Mouse (Mus musculus): ENCODE measurements around the gene Zbtb16. TPM values are rescaled to one million over a fixed set of nuclear protein-coding genes. Genes with fewer than 3 reads are reported as not detected.

Gene Zbtb16
- polyA plus RNA-seq, 1 experiment from 2014 or later, result 2.3 TPM

GRCm38 (mm10) chr9:48697470-48697815 lies 138.6 kb downstream of the Zbtb16 start:
- WGBS, result 17% methylated on average over 2 of the region's 2 CpGs
- no peaks in the 10 kb centered on the region for H3K36me3 ChIP-seq (ENCODE audit: control insufficient read depth, insufficient read depth, low read length)
- peaks cover 6% of the 10 kb centered on the region; the same call in 1 of the 2 replicates for H3K4me1 ChIP-seq (ENCODE audit: control insufficient read depth, insufficient read depth, low read length)
- H3K9me3 ChIP-seq (replicated peaks; ENCODE audit: control insufficient read depth, low read length), result no peaks in the 10 kb centered on the region
- no peak overlapping the region for H3K4me3 ChIP-seq (ENCODE audit: low read depth, low read length)
- no peak overlapping the region for H3K27ac ChIP-seq (ENCODE audit: low read depth, low read length)
- DNase-seq (ENCODE audit: low spot score) (no peak), ATAC-seq (no peak)
- no peak overlapping the region for H3K4me2 ChIP-seq (ENCODE audit: low read length)
- H3K9ac ChIP-seq (ENCODE audit: low read length), result no peak overlapping the region
- peaks cover 7% of the 10 kb centered on the region for H3K27me3 ChIP-seq (replicated peaks; ENCODE audit: control insufficient read depth, insufficient read depth, low read length)

GRCm38 (mm10) chr9:48696731-48697469 lies 139.1 kb downstream of the Zbtb16 start:
- H3K27ac ChIP-seq (ENCODE audit: low read depth, low read length), result no peak overlapping the region
- WGBS, result 32% methylated on average over 12 of the region's 12 CpGs
- ATAC-seq (no peak), DNase-seq (ENCODE audit: low spot score) (no peak)
- no peak overlapping the region for H3K4me2 ChIP-seq (ENCODE audit: low read length)
- H3K9ac ChIP-seq (ENCODE audit: low read length), result no peak overlapping the region
- no peaks in the 10 kb centered on the region for H3K9me3 ChIP-seq (replicated peaks; ENCODE audit: control insufficient read depth, low read length)
- H3K4me3 ChIP-seq (ENCODE audit: low read depth, low read length), result no peak overlapping the region
- H3K36me3 ChIP-seq (ENCODE audit: control insufficient read depth, insufficient read depth, low read length), result no peaks in the 10 kb centered on the region
- peaks cover 7% of the 10 kb centered on the region for H3K27me3 ChIP-seq (replicated peaks; ENCODE audit: control insufficient read depth, insufficient read depth, low read length)
- H3K4me1 ChIP-seq (ENCODE audit: control insufficient read depth, insufficient read depth, low read length), result peaks cover 6% of the 10 kb centered on the region; the same call in 1 of the 2 replicates

- Histone ChIP-seq H3K27ac (ENCODE audit: low read depth, low read length) (no peak overlapping the region), H3K9me3 (replicated peaks; ENCODE audit: control insufficient read depth, low read length) (no peaks in the 10 kb centered on the region), H3K36me3 (ENCODE audit: control insufficient read depth, insufficient read depth, low read length) (no peaks in the 10 kb centered on the region), H3K4me2 (ENCODE audit: low read length) (no peak overlapping the region), H3K4me1 (ENCODE audit: control insufficient read depth, insufficient read depth, low read length) (peaks cover 6% of the 10 kb centered on the region; the same call in 1 of the 2 replicates), H3K9ac (ENCODE audit: low read length) (no peak overlapping the region), H3K4me3 (ENCODE audit: low read depth, low read length) (no peak overlapping the region), H3K27me3 (replicated peaks; ENCODE audit: control insufficient read depth, insufficient read depth, low read length) (peaks cover 7% of the 10 kb centered on the region)
- WGBS, result 38% methylated on average over 4 of the region's 4 CpGs
- DNase-seq (ENCODE audit: low spot score), result no peak
- ATAC-seq, result no peak
Observed at GRCm38 (mm10) chr9:48696330-48696729, 139.7 kb downstream of the Zbtb16 start.

- ATAC-seq, result no peak
- no peak overlapping the region for H3K4me2 ChIP-seq (ENCODE audit: low read length)
- H3K4me1 ChIP-seq (ENCODE audit: control insufficient read depth, insufficient read depth, low read length), result peaks cover 6% of the 10 kb centered on the region; the same call in 1 of the 2 replicates
- H3K9me3 ChIP-seq (replicated peaks; ENCODE audit: control insufficient read depth, low read length), result no peaks in the 10 kb centered on the region
- no peaks in the 10 kb centered on the region for H3K36me3 ChIP-seq (ENCODE audit: control insufficient read depth, insufficient read depth, low read length)
- WGBS, result 42% methylated on average over 4 of the region's 4 CpGs
- no peak overlapping the region for H3K27ac ChIP-seq (ENCODE audit: low read depth, low read length)
- peaks cover 7% of the 10 kb centered on the region for H3K27me3 ChIP-seq (replicated peaks; ENCODE audit: control insufficient read depth, insufficient read depth, low read length)
- H3K4me3 ChIP-seq (ENCODE audit: low read depth, low read length), result no peak overlapping the region
- no peak overlapping the region for H3K9ac ChIP-seq (ENCODE audit: low read length)
- no peak for DNase-seq (ENCODE audit: low spot score)
Observed at GRCm38 (mm10) chr9:48695796-48696195, 140.2 kb downstream of the Zbtb16 start.

GRCm38 (mm10) chr9:48694616-48695061 lies 141.4 kb downstream of the Zbtb16 start:
- H3K4me1 ChIP-seq (ENCODE audit: control insufficient read depth, insufficient read depth, low read length), result peaks cover 6% of the 10 kb centered on the region; the same call in 1 of the 2 replicates
- H3K27ac ChIP-seq (ENCODE audit: low read depth, low read length), result no peak overlapping the region
- no peaks in the 10 kb centered on the region for H3K36me3 ChIP-seq (ENCODE audit: control insufficient read depth, insufficient read depth, low read length)
- peaks cover 7% of the 10 kb centered on the region for H3K27me3 ChIP-seq (replicated peaks; ENCODE audit: control insufficient read depth, insufficient read depth, low read length)
- DNase-seq (ENCODE audit: low spot score), result no peak
- no peaks in the 10 kb centered on the region for H3K9me3 ChIP-seq (replicated peaks; ENCODE audit: control insufficient read depth, low read length)
- H3K4me3 ChIP-seq (ENCODE audit: low read depth, low read length), result no peak overlapping the region
- H3K4me2 ChIP-seq (ENCODE audit: low read length), result no peak overlapping the region
- ATAC-seq, result no peak
- H3K9ac ChIP-seq (ENCODE audit: low read length), result no peak overlapping the region
- 14% methylated on average over 10 of the region's 10 CpGs for WGBS

GRCm38 (mm10) chr9:48693696-48694095 lies 142.3 kb downstream of the Zbtb16 start:
- ATAC-seq, result no peak
- no peak overlapping the region for H3K27ac ChIP-seq (ENCODE audit: low read depth, low read length)

GRCm38 (mm10) chr9:48689718-48689980 lies 146.4 kb downstream of the Zbtb16 start:
- ATAC-seq, result no peak
- Histone ChIP-seq H3K9ac (ENCODE audit: low read length) (no peak overlapping the region), H3K27ac (ENCODE audit: low read depth, low read length) (no peak overlapping the region), H3K4me1 (ENCODE audit: control insufficient read depth, insufficient read depth, low read length) (no peaks in the 10 kb centered on the region), H3K4me2 (ENCODE audit: low read length) (no peak overlapping the region), H3K9me3 (replicated peaks; ENCODE audit: control insufficient read depth, low read length) (no peaks in the 10 kb centered on the region), H3K27me3 (replicated peaks; ENCODE audit: control insufficient read depth, insufficient read depth, low read length) (peaks cover 1% of the 10 kb centered on the region; the same call in 1 of the 2 replicates), H3K4me3 (ENCODE audit: low read depth, low read length) (no peak overlapping the region), H3K36me3 (ENCODE audit: control insufficient read depth, insufficient read depth, low read length) (no peaks in the 10 kb centered on the region)
- DNase-seq (ENCODE audit: low spot score), result no peak
- WGBS, result 85% methylated on average over 1 of the region's 1 CpGs

More at GRCm38 (mm10) chr9:48693696-48694095, 142.3 kb downstream of the Zbtb16 start:
- H3K4me2 ChIP-seq (ENCODE audit: low read length), result no peak overlapping the region
- H3K9ac ChIP-seq (ENCODE audit: low read length), result no peak overlapping the region
- H3K4me1 ChIP-seq (ENCODE audit: control insufficient read depth, insufficient read depth, low read length), result peaks cover 6% of the 10 kb centered on the region; the same call in 1 of the 2 replicates
- peaks cover 7% of the 10 kb centered on the region for H3K27me3 ChIP-seq (replicated peaks; ENCODE audit: control insufficient read depth, insufficient read depth, low read length)
- no peaks in the 10 kb centered on the region for H3K9me3 ChIP-seq (replicated peaks; ENCODE audit: control insufficient read depth, low read length)
- no peaks in the 10 kb centered on the region for H3K36me3 ChIP-seq (ENCODE audit: control insufficient read depth, insufficient read depth, low read length)
- WGBS, result 48% methylated on average over 7 of the region's 7 CpGs
- no peak for DNase-seq (ENCODE audit: low spot score)
- no peak overlapping the region for H3K4me3 ChIP-seq (ENCODE audit: low read depth, low read length)

- Histone ChIP-seq H3K27ac (ENCODE audit: low read depth, low read length) (no peak overlapping the region), H3K36me3 (ENCODE audit: control insufficient read depth, insufficient read depth, low read length) (no peaks in the 10 kb centered on the region), H3K9ac (ENCODE audit: low read length) (no peak overlapping the region), H3K4me2 (ENCODE audit: low read length) (no peak overlapping the region), H3K27me3 (replicated peaks; ENCODE audit: control insufficient read depth, insufficient read depth, low read length) (peaks cover 2% of the 10 kb centered on the region; the same call in 1 of the 2 replicates), H3K9me3 (replicated peaks; ENCODE audit: control insufficient read depth, low read length) (no peaks in the 10 kb centered on the region), H3K4me1 (ENCODE audit: control insufficient read depth, insufficient read depth, low read length) (no peaks in the 10 kb centered on the region), H3K4me3 (ENCODE audit: low read depth, low read length) (no peak overlapping the region)
- DNase-seq (ENCODE audit: low spot score) (no peak), ATAC-seq (no peak)
- WGBS, result 85% methylated on average over 6 of the region's 6 CpGs
Observed at GRCm38 (mm10) chr9:48688859-48689717, 146.9 kb downstream of the Zbtb16 start.

GRCm38 (mm10) chr9:48687891-48688290 lies 148.1 kb downstream of the Zbtb16 start:
- ATAC-seq, result no peak
- WGBS, result 80% methylated on average over 7 of the region's 7 CpGs
- no peaks in the 10 kb centered on the region for H3K4me1 ChIP-seq (ENCODE audit: control insufficient read depth, insufficient read depth, low read length)
- no peak for DNase-seq (ENCODE audit: low spot score)
- no peak overlapping the region for H3K27ac ChIP-seq (ENCODE audit: low read depth, low read length)
- no peaks in the 10 kb centered on the region for H3K9me3 ChIP-seq (replicated peaks; ENCODE audit: control insufficient read depth, low read length)
- H3K9ac ChIP-seq (ENCODE audit: low read length), result no peak overlapping the region
- H3K4me2 ChIP-seq (ENCODE audit: low read length), result no peak overlapping the region
- no peaks in the 10 kb centered on the region for H3K36me3 ChIP-seq (ENCODE audit: control insufficient read depth, insufficient read depth, low read length)
- no peak overlapping the region for H3K4me3 ChIP-seq (ENCODE audit: low read depth, low read length)
- H3K27me3 ChIP-seq (replicated peaks; ENCODE audit: control insufficient read depth, insufficient read depth, low read length), result 0 out of 2 replicates have a peak, but pooled peaks cover 2% of the 10 kb centered on the region

All from forebrain, embryonic 14.5 days (tissue).